12 mouse cellular contexts compared by ENCODE assay signal in genomic region chr1:97785685-97786393, GRCm38 (mm10).
"Had no signal": no experiment of that assay in that cellular context is flagged by ENCODE, and none has a peak within 500 bp of the region (broad histone marks: within the 10 kb centered on the region; RNA-seq: fewer than 3 reads in every experiment).

No protein-coding gene starts in this region.

- H3K4me1 ChIP-seq: limb, embryonic 12.5 days; lung, embryonic 15.5 days; midbrain, embryonic 12.5 days; neural tube, embryonic 13.5 days had no signal

- H3K4me3 ChIP-seq: limb, embryonic 12.5 days; lung, embryonic 15.5 days; midbrain, embryonic 12.5 days; neural tube, embryonic 13.5 days had no signal

- H3K4me2 ChIP-seq: limb, embryonic 12.5 days; lung, embryonic 15.5 days; midbrain, embryonic 12.5 days; neural tube, embryonic 13.5 days had no signal

- H3K27me3 ChIP-seq: limb, embryonic 12.5 days; lung, embryonic 15.5 days; midbrain, embryonic 12.5 days; neural tube, embryonic 13.5 days had no signal

- H3K9ac ChIP-seq: limb, embryonic 12.5 days; lung, embryonic 15.5 days; midbrain, embryonic 12.5 days; neural tube, embryonic 13.5 days had no signal

- DNase-seq: kidney, adult 8-10 months; kidney, postnatal 25 days; layer of hippocampus, adult 9-11 months; right cerebral cortex, postnatal 14 days; thymus, adult 18-20 months; thymus, postnatal 14 days had no signal

- H3K27ac ChIP-seq: limb, embryonic 12.5 days; lung, embryonic 15.5 days; midbrain, embryonic 12.5 days; neural tube, embryonic 13.5 days had no signal

- H3K36me3 ChIP-seq: lung, embryonic 15.5 days; midbrain, embryonic 12.5 days; neural tube, embryonic 13.5 days had no signal

- ATAC-seq: intestine, embryonic 16.5 days; midbrain, embryonic 16.5 days had no signal

- H3K9me3 ChIP-seq: limb, embryonic 12.5 days; lung, embryonic 15.5 days; midbrain, embryonic 12.5 days; neural tube, embryonic 13.5 days had no signal
